In the genomic region with DNA sequence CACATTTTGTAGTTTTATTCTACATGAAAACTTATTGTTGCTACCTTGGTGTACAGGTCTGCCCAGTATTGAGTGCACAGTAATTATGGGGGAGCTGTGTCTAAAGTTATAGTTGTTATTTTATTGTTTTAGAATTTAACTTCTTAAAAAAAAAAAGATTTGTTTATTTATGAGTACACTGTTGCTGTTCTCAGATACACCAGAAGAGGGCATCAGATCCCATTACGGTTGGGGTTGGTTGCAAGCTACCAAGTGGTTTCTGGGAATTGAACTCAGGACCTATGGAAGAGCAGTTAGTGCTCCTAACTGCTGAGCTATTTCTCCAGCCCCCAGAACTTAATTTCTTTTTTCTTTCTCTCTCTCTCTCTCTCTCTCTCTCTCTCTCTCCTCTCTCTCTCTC, we compare ENCODE assay signal across 12 mouse cellular contexts. TPM values are rescaled to one million over a fixed set of nuclear protein-coding genes. Genes with fewer than 3 reads are reported as not detected.
DNase-seq lines count a peak whose midpoint lies in the region; ATAC-seq and TF ChIP-seq lines count a peak whose summit lies in the region.
"Had no signal": no experiment of that assay in that cellular context is flagged by ENCODE, and none has a peak within 500 bp of the region (broad histone marks: within the 10 kb centered on the region; RNA-seq: fewer than 3 reads in every experiment).

No protein-coding gene starts in this region.

- 55% methylated on average over 1 of the region's 1 CpGs for WGBS in embryonic facial prominence, embryonic 11.5 days
- WGBS in embryonic facial prominence, embryonic 10.5 days, result 74% methylated on average over 1 of the region's 1 CpGs
- WGBS in liver, postnatal 0 days (ENCODE audit: insufficient replicate concordance), result 28% methylated on average over 1 of the region's 1 CpGs
- WGBS in midbrain, embryonic 13.5 days, result 78% methylated on average over 1 of the region's 1 CpGs

- H3K27me3 ChIP-seq in embryonic facial prominence, embryonic 11.5 days (ENCODE audit: control insufficient read depth, insufficient read depth, low read length), result no peaks in the 10 kb centered on the region
- H3K27me3 ChIP-seq in embryonic facial prominence, embryonic 10.5 days (replicated peaks; ENCODE audit: low read depth, poor library complexity, severe bottlenecking), result no peaks in the 10 kb centered on the region
- no peaks in the 10 kb centered on the region for H3K27me3 ChIP-seq in liver, postnatal 0 days (ENCODE audit: insufficient read depth, low read length)
- no peaks in the 10 kb centered on the region for H3K27me3 ChIP-seq in midbrain, embryonic 13.5 days
- H3K27me3 ChIP-seq: hindbrain, embryonic 15.5 days; liver, embryonic 13.5 days; midbrain, embryonic 15.5 days had no signal

- no peak overlapping the region for H3K9ac ChIP-seq in embryonic facial prominence, embryonic 11.5 days (replicated peaks; ENCODE audit: low read length)
- no peak overlapping the region for H3K9ac ChIP-seq in liver, postnatal 0 days (replicated peaks)
- H3K9ac ChIP-seq in ES-E14 (ENCODE audit: insufficient read depth, low read depth, low read length, poor library complexity, severe bottlenecking), result no peak overlapping the region
- H3K9ac ChIP-seq in midbrain, embryonic 13.5 days (replicated peaks), result no peak overlapping the region
- H3K9ac ChIP-seq: hindbrain, embryonic 15.5 days; liver, embryonic 13.5 days; midbrain, embryonic 15.5 days had no signal

- TF ChIP-seq CTCF in liver, postnatal 0 days (IDR thresholded peaks at IDR 0.05; ENCODE audit: low read depth), result peak; percentile 52

- no peaks in the 10 kb centered on the region for H3K36me3 ChIP-seq in embryonic facial prominence, embryonic 11.5 days (replicated peaks; ENCODE audit: control insufficient read depth, insufficient read depth, low read depth, low read length)
- peaks cover 12% of the 10 kb centered on the region for H3K36me3 ChIP-seq in embryonic facial prominence, embryonic 10.5 days (replicated peaks)
- no peaks in the 10 kb centered on the region for H3K36me3 ChIP-seq in liver, postnatal 0 days (replicated peaks; ENCODE audit: insufficient read depth, low read length)
- H3K36me3 ChIP-seq in ES-E14 (ENCODE audit: control insufficient read depth, insufficient read depth, low read length, poor library complexity, severe bottlenecking), result no peaks in the 10 kb centered on the region
- H3K36me3 ChIP-seq in midbrain, embryonic 13.5 days, result peaks cover 12% of the 10 kb centered on the region; the same call in 1 of the 2 replicates
- H3K36me3 ChIP-seq: hindbrain, embryonic 15.5 days; liver, embryonic 13.5 days; midbrain, embryonic 15.5 days had no signal

- ATAC-seq in embryonic facial prominence, embryonic 11.5 days (replicated peaks; ENCODE audit: insufficient number of reproducible peaks, low FRiP score, low TSS enrichment, low read depth), result no peak
- ATAC-seq in liver, postnatal 0 days, result no peak
- ATAC-seq in midbrain, embryonic 13.5 days, result no peak
- ATAC-seq: midbrain, embryonic 15.5 days had no signal

- no peak overlapping the region for H3K4me3 ChIP-seq in embryonic facial prominence, embryonic 11.5 days (ENCODE audit: low read depth, low read length)
- no peak overlapping the region for H3K4me3 ChIP-seq in embryonic facial prominence, embryonic 10.5 days
- no peak overlapping the region for H3K4me3 ChIP-seq in liver, postnatal 0 days (ENCODE audit: low read depth, low read length)
- no peak overlapping the region for H3K4me3 ChIP-seq in ES-E14 (ENCODE audit: insufficient read depth in 1 of 2, low read depth in 1 of 2, low read length in 2 of 2, poor library complexity in 1 of 2, severe bottlenecking in 1 of 2)
- no peak overlapping the region for H3K4me3 ChIP-seq in midbrain, embryonic 13.5 days (replicated peaks)
- H3K4me3 ChIP-seq: forebrain, embryonic 10.5 days; hindbrain, embryonic 15.5 days; liver, embryonic 13.5 days; midbrain, embryonic 15.5 days had no signal

- in situ Hi-C loops in ES-E14 (cut with MboI; ENCODE audit: low sequenced_read_pairs in 2 of 2, unreplicated experiment in 2 of 2), result loop anchor here in 1 of 2 experiments (10.0 to 25.0 kb wide), 2 partner anchors 312 to 531 kb away; no protein-coding TSS in a partner anchor

- TF ChIP-seq EP300 in liver, postnatal 0 days (IDR thresholded peaks at IDR 0.05; ENCODE audit: low read depth), result no peak

- H3K4me2 ChIP-seq in embryonic facial prominence, embryonic 11.5 days (ENCODE audit: low read depth, low read length), result no peak overlapping the region
- H3K4me2 ChIP-seq in liver, postnatal 0 days (ENCODE audit: low read depth, low read length), result no peak overlapping the region
- H3K4me2 ChIP-seq in midbrain, embryonic 13.5 days (replicated peaks), result no peak overlapping the region
- H3K4me2 ChIP-seq: hindbrain, embryonic 15.5 days; liver, embryonic 13.5 days; midbrain, embryonic 15.5 days had no signal

- no peaks in the 10 kb centered on the region; the same call in 1 of the 2 replicates for H3K4me1 ChIP-seq in embryonic facial prominence, embryonic 11.5 days (ENCODE audit: control insufficient read depth, insufficient read depth, low read length)
- H3K4me1 ChIP-seq in embryonic facial prominence, embryonic 10.5 days, result peaks cover 35% of the 10 kb centered on the region
- peaks cover 4% of the 10 kb centered on the region; the same call in 1 of the 2 replicates for H3K4me1 ChIP-seq in liver, postnatal 0 days (ENCODE audit: insufficient read depth)
- H3K4me1 ChIP-seq in ES-E14 (ENCODE audit: control insufficient read depth in 2 of 2, insufficient read depth in 2 of 2, low read length in 2 of 2, poor library complexity in 1 of 2), result peaks cover 4 to 16% of the 10 kb centered on the region in 2 experiments
- H3K4me1 ChIP-seq in midbrain, embryonic 13.5 days (replicated peaks), result no peaks in the 10 kb centered on the region
- H3K4me1 ChIP-seq: hindbrain, embryonic 15.5 days had no signal

- no peaks in the 10 kb centered on the region for H3K9me3 ChIP-seq in embryonic facial prominence, embryonic 11.5 days (replicated peaks; ENCODE audit: control insufficient read depth, low read length)
- H3K9me3 ChIP-seq in embryonic facial prominence, embryonic 10.5 days, result no peaks in the 10 kb centered on the region
- no peaks in the 10 kb centered on the region for H3K9me3 ChIP-seq in liver, postnatal 0 days (ENCODE audit: low read length)
- no peaks in the 10 kb centered on the region for H3K9me3 ChIP-seq in ES-E14 (ENCODE audit: control insufficient read depth, insufficient read depth, low read depth, low read length)
- no peaks in the 10 kb centered on the region for H3K9me3 ChIP-seq in midbrain, embryonic 13.5 days
- H3K9me3 ChIP-seq: forebrain, embryonic 10.5 days; hindbrain, embryonic 15.5 days; liver, embryonic 13.5 days; midbrain, embryonic 15.5 days had no signal

- DNase-seq in embryonic facial prominence, embryonic 11.5 days (ENCODE audit: low spot score), result peak; percentile 21
- DNase-seq in embryonic facial prominence, embryonic 10.5 days (ENCODE audit: low spot score), result no peak
- no peak for DNase-seq in liver, postnatal 0 days
- DNase-seq in liver, result no peak
- no peak for DNase-seq in ES-E14 (ENCODE audit: low read depth, low spot score)
- DNase-seq in lung, postnatal 14 days, result peak; percentile 31
- no peak for DNase-seq in layer of hippocampus, adult 18-20 months (ENCODE audit: low spot score in 2 of 2)

- no peak overlapping the region for H3K27ac ChIP-seq in embryonic facial prominence, embryonic 11.5 days (replicated peaks; ENCODE audit: low read depth, low read length)
- H3K27ac ChIP-seq in embryonic facial prominence, embryonic 10.5 days (replicated peaks), result no peak overlapping the region
- H3K27ac ChIP-seq in liver, postnatal 0 days (ENCODE audit: low read depth), result no peak overlapping the region
- no peak overlapping the region for H3K27ac ChIP-seq in ES-E14 (ENCODE audit: insufficient read depth, low read depth, low read length, poor library complexity, severe bottlenecking)
- H3K27ac ChIP-seq in midbrain, embryonic 13.5 days, result no peak overlapping the region
- H3K27ac ChIP-seq: forebrain, embryonic 10.5 days; hindbrain, embryonic 15.5 days; liver, embryonic 13.5 days; midbrain, embryonic 15.5 days had no signal

TF ChIP-seq in ES-E14, 5 proteins besides CTCF, POLR2A, EP300 and RAD21:
- TF ChIP-seq ZC3H11A (IDR thresholded peaks at IDR 0.05; ENCODE audit: borderline replicate concordance, low read depth, low read length) (peak; percentile 20; the same call in 1 of the 2 replicates), ZNF384 (IDR thresholded peaks at IDR 0.05; ENCODE audit: low read depth, low read length) (peak; percentile 66), MAFK (IDR thresholded peaks at IDR 0.05; ENCODE audit: insufficient read depth, low read depth, low read length) (no peak), HCFC1 (IDR thresholded peaks at IDR 0.05; ENCODE audit: borderline replicate concordance, insufficient read depth, low read length) (no peak)

RNA-seq across cellular contexts. Expression of a gene that starts 59.4 kb away (rescaled TPM):
- 559 and 576 TPM in 2 replicates for polyA plus RNA-seq in embryonic facial prominence, embryonic 11.5 days (2014; fragmentation: Nextera tagmentation; extraction: Ambion mirVana)
- polyA plus RNA-seq in embryonic facial prominence, embryonic 10.5 days (2016; fragmentation: Nextera tagmentation; extraction: Ambion mirVana), result 300 and 325 TPM in 2 replicates
- 130 and 137 TPM in 2 replicates for polyA plus RNA-seq in liver, postnatal 0 days (2015; fragmentation: Nextera tagmentation; extraction: Ambion mirVana)
- total RNA-seq in ES-E14 (2012; rRNA removed), result 129 and 133 TPM in 2 replicates
- 644 and 657 TPM in 2 replicates for polyA plus RNA-seq in midbrain, embryonic 13.5 days (2015; fragmentation: Nextera tagmentation; extraction: Ambion mirVana)
- total RNA-seq in layer of hippocampus, adult 18-20 months (2021), result 100 to 1,000 TPM; 533 to 545 TPM

Comparison
In these comparisons a context has a peak if more than half of its experiments do, and no peak if none do; other contexts are left out.
1. DNase-seq: peak in embryonic facial prominence, embryonic 11.5 days (single experiment) and lung, postnatal 14 days (single experiment); none in embryonic facial prominence, embryonic 10.5 days (single experiment), liver, postnatal 0 days (single experiment), liver (single experiment), ES-E14 (single experiment) and layer of hippocampus, adult 18-20 months (0 of 2).